Comparison of ENCODE assay signal across 13 mouse cellular contexts in genomic region chr12:77061562-77061847, GRCm38 (mm10).
A peak's percentile ranks its signal among the peaks of the same experiment; 100 is the strongest.
DNase-seq lines count a peak whose midpoint lies in the region; TF ChIP-seq lines count a peak whose summit lies in the region.
"Had no signal": no experiment of that assay in that cellular context is flagged by ENCODE, and none has a peak within 500 bp of the region (broad histone marks: within the 10 kb centered on the region; RNA-seq: fewer than 3 reads in every experiment).

No protein-coding gene starts in this region.

- peaks cover 10% of the 10 kb centered on the region for H3K4me1 ChIP-seq in heart, adult 2 months (ENCODE audit: control insufficient read depth, insufficient read depth, low read length)
- peaks cover 11% of the 10 kb centered on the region for H3K4me1 ChIP-seq in liver, adult 2 months (ENCODE audit: control insufficient read depth, insufficient read depth, low read length)
- H3K4me1 ChIP-seq in testis, adult 2 months (ENCODE audit: control insufficient read depth, insufficient read depth, low read length), result peaks cover 9% of the 10 kb centered on the region

- H3K79me2 ChIP-seq in heart, adult 2 months (replicated peaks; ENCODE audit: control insufficient read depth, insufficient read depth, low read length), result no peaks in the 10 kb centered on the region
- no peaks in the 10 kb centered on the region for H3K79me2 ChIP-seq in liver, adult 2 months (ENCODE audit: control insufficient read depth, insufficient read depth, low read length)

- no peak for TF ChIP-seq EP300 in heart, adult 2 months (IDR thresholded peaks at IDR 0.05; ENCODE audit: insufficient read depth, low read depth, low read length)

- H3K36me3 ChIP-seq in heart, adult 2 months (ENCODE audit: control insufficient read depth, insufficient read depth, low read length), result no peaks in the 10 kb centered on the region
- no peaks in the 10 kb centered on the region for H3K36me3 ChIP-seq in liver, adult 2 months (ENCODE audit: control insufficient read depth, insufficient read depth, low read length)
- no peaks in the 10 kb centered on the region for H3K36me3 ChIP-seq in testis, adult 2 months (ENCODE audit: control insufficient read depth, insufficient read depth, low read length)
- H3K36me3 ChIP-seq: heart, embryonic 15.5 days; hindbrain, embryonic 12.5 days; intestine, embryonic 15.5 days had no signal

- no peak overlapping the region for H3K9ac ChIP-seq in heart, adult 2 months (ENCODE audit: low read depth, low read length)
- H3K9ac ChIP-seq in liver, adult 2 months (ENCODE audit: low read depth, low read length), result no peak overlapping the region
- H3K9ac ChIP-seq: heart, embryonic 15.5 days; hindbrain, embryonic 12.5 days; intestine, embryonic 15.5 days had no signal

- H3K27me3 ChIP-seq in heart, adult 2 months (ENCODE audit: control insufficient read depth, insufficient read depth, low read length), result no peaks in the 10 kb centered on the region
- no peaks in the 10 kb centered on the region for H3K27me3 ChIP-seq in liver, adult 2 months (ENCODE audit: control insufficient read depth, insufficient read depth, low read length)
- no peaks in the 10 kb centered on the region for H3K27me3 ChIP-seq in testis, adult 2 months (ENCODE audit: control insufficient read depth, insufficient read depth, low read length)
- H3K27me3 ChIP-seq: hindbrain, embryonic 12.5 days; intestine, embryonic 15.5 days had no signal

- no peak overlapping the region for H3K4me3 ChIP-seq in heart, adult 2 months
- H3K4me3 ChIP-seq in liver, adult 2 months (ENCODE audit: insufficient read depth, low read depth, low read length), result no peak overlapping the region
- no peak overlapping the region for H3K4me3 ChIP-seq in testis, adult 2 months (ENCODE audit: control insufficient read depth, low read depth, low read length)
- H3K4me3 ChIP-seq: heart, embryonic 15.5 days; hindbrain, embryonic 12.5 days; intestine, embryonic 15.5 days had no signal

- WGBS in heart, adult 2 months, result 66% methylated on average over 5 of the region's 5 CpGs
- WGBS in liver, adult 2 months, result 28% methylated on average over 5 of the region's 5 CpGs

- no peak for TF ChIP-seq POLR2A in heart, adult 2 months (IDR thresholded peaks at IDR 0.05; ENCODE audit: insufficient read depth, low read depth, low read length)
- TF ChIP-seq POLR2A in liver, adult 2 months (IDR thresholded peaks at IDR 0.05; ENCODE audit: extremely low read depth, insufficient read depth, low read length), result no peak
- TF ChIP-seq POLR2A in testis, adult 2 months (IDR thresholded peaks at IDR 0.05; ENCODE audit: control insufficient read depth, low read depth, low read length), result no peak

- intact Hi-C loops in heart, adult 2 months (cut with DNase I), result no loop called here
- intact Hi-C loops in heart, postnatal 25 days (cut with DNase I), result no loop called here
- intact Hi-C loops in gastrocnemius, postnatal 36 days (cut with DNase I), result no loop called here

- peak in 1 of 2 experiments; percentile 16 for DNase-seq in heart, adult 2 months
- DNase-seq in heart, postnatal 25 days (ENCODE audit: low spot score), result no peak
- peak; percentile 98 for DNase-seq in liver, adult 2 months (ENCODE audit: extremely low read depth, low read depth, low spot score)
- no peak for DNase-seq in liver
- no peak for DNase-seq in testis, postnatal 14 days (ENCODE audit: low spot score)
- no peak for DNase-seq in cerebellum, postnatal 10 days
- DNase-seq in gastrocnemius, postnatal 36 days, result no peak
- DNase-seq: cerebellum, postnatal 36 days; right cerebral cortex, postnatal 14 days had no signal

- no peak for TF ChIP-seq CTCF in heart, adult 2 months (IDR thresholded peaks at IDR 0.05)
- TF ChIP-seq CTCF in liver, adult 2 months (IDR thresholded peaks at IDR 0.05; ENCODE audit: low read depth, low read length), result no peak
- TF ChIP-seq CTCF in testis, adult 2 months (IDR thresholded peaks at IDR 0.05; ENCODE audit: control insufficient read depth, insufficient read depth, insufficient replicate concordance, low read depth, low read length), result no peak

- H3K27ac ChIP-seq in heart, adult 2 months, result peak overlapping the region; percentile 77
- H3K27ac ChIP-seq in liver, adult 2 months (replicated peaks; ENCODE audit: insufficient read depth, low read depth, low read length), result peak overlapping the region; percentile 82
- H3K27ac ChIP-seq in testis, adult 2 months (ENCODE audit: control insufficient read depth, insufficient read depth, low read depth, low read length), result peak overlapping the region; percentile 2; the same call in 1 of the 2 replicates
- H3K27ac ChIP-seq: heart, embryonic 15.5 days; hindbrain, embryonic 12.5 days; intestine, embryonic 15.5 days had no signal

Comparison
In these comparisons a context has a peak if more than half of its experiments do, and no peak if none do; other contexts are left out.
1. H3K27ac ChIP-seq: peak in every context shown above with its lines; median percentile 82 in liver, adult 2 months; 77 in heart, adult 2 months; 2 in testis, adult 2 months.